ENCODE assay signal across 8 mouse cellular contexts in genomic region chr10:120474301-120474700, GRCm38 (mm10). TPM values are rescaled to one million over a fixed set of nuclear protein-coding genes. Genes with fewer than 3 reads are reported as not detected.
DNase-seq lines count a peak whose midpoint lies in the region; ATAC-seq and TF ChIP-seq lines count a peak whose summit lies in the region.

No protein-coding gene starts in this region.

- under 1% methylated on average over 20 of the region's 20 CpGs for WGBS in neural tube, embryonic 11.5 days

- H3K4me2 ChIP-seq in neural tube, embryonic 11.5 days (ENCODE audit: low read depth) = peak overlapping the region; percentile 69

- TF ChIP-seq CTCF in E14TG2a.4 (conservative IDR thresholded peaks at IDR 0.05; ENCODE audit: low read length) = no peak

- no peaks in the 10 kb centered on the region for H3K9me3 ChIP-seq in E14TG2a.4 (ENCODE audit: low read length)
- no peaks in the 10 kb centered on the region for H3K9me3 ChIP-seq in neural tube, embryonic 11.5 days (ENCODE audit: control insufficient read depth, low read length)

- peaks cover 72% of the 10 kb centered on the region for H3K27me3 ChIP-seq in E14TG2a.4 (ENCODE audit: insufficient read depth, low read length)
- no peaks in the 10 kb centered on the region for H3K27me3 ChIP-seq in neural tube, embryonic 11.5 days (ENCODE audit: control insufficient read depth, insufficient read depth, low read length)

- no peaks in the 10 kb centered on the region for H3K36me3 ChIP-seq in E14TG2a.4 (ENCODE audit: insufficient read depth, low read length)
- H3K36me3 ChIP-seq in neural tube, embryonic 11.5 days (ENCODE audit: control insufficient read depth, insufficient read depth, low read length) = no peaks in the 10 kb centered on the region; the same call in 1 of the 2 replicates

- DNase-seq in adrenal gland, adult 2 months = peak; percentile 56
- DNase-seq in forelimb bud, embryonic 11.5 days (ENCODE audit: low read depth, low spot score) = peak; percentile 65
- peak; percentile 45 for DNase-seq in kidney, postnatal 10 days
- peak; percentile 62 for DNase-seq in neural tube, embryonic 11.5 days (ENCODE audit: low spot score)
- no peak for DNase-seq in cerebellum, adult 11-12 months
- no peak for DNase-seq in ovary, adult 18-20 months (ENCODE audit: low spot score)
- DNase-seq in ovary, postnatal 36 days (ENCODE audit: low spot score) = no peak

- no peak for ATAC-seq in neural tube, embryonic 11.5 days (ENCODE audit: insufficient read depth, low FRiP score, low TSS enrichment)

- peaks cover 26% of the 10 kb centered on the region for H3K4me1 ChIP-seq in E14TG2a.4 (replicated peaks; ENCODE audit: low read depth, low read length)
- H3K4me1 ChIP-seq in neural tube, embryonic 11.5 days (ENCODE audit: control insufficient read depth, insufficient read depth, low read length) = peaks cover 6% of the 10 kb centered on the region; the same call in 1 of the 2 replicates

- no peak overlapping the region for H3K27ac ChIP-seq in neural tube, embryonic 11.5 days (ENCODE audit: low read depth, low read length)

- peak overlapping the region; percentile 81 for H3K4me3 ChIP-seq in E14TG2a.4 (replicated peaks; ENCODE audit: low read length)
- H3K4me3 ChIP-seq in neural tube, embryonic 11.5 days (ENCODE audit: low read depth, low read length) = peak overlapping the region; percentile 91

- peak overlapping the region; percentile 98 for H3K9ac ChIP-seq in neural tube, embryonic 11.5 days (ENCODE audit: low read length)

RNA-seq across cellular contexts. Expression of gene Hmga2, which starts 2.0 kb away (rescaled TPM):
- total RNA-seq in adrenal gland, adult 2 months (2021) = 1 to 10 TPM; 3.2 to 4.6 TPM
- 0.70 and 0.88 TPM in 2 replicates for polyA plus RNA-seq in adrenal gland, adult 2 months (2012; rRNA removed)
- polyA plus RNA-seq in neural tube, embryonic 11.5 days (2014; fragmentation: Nextera tagmentation; extraction: Ambion mirVana) = 49.7 and 65.5 TPM in 2 replicates

Comparison
In these comparisons a context has a peak if more than half of its experiments do, and no peak if none do; other contexts are left out.
1. DNase-seq: peak in adrenal gland, adult 2 months (single experiment), forelimb bud, embryonic 11.5 days (single experiment), kidney, postnatal 10 days (single experiment) and neural tube, embryonic 11.5 days (single experiment); none in cerebellum, adult 11-12 months (single experiment), ovary, adult 18-20 months (single experiment) and ovary, postnatal 36 days (single experiment).
2. RNA of gene Hmga2, which starts 2.0 kb away (polyA plus RNA-seq): 49.7 to 65.5 TPM in neural tube, embryonic 11.5 days; 0.70 to 0.88 TPM in adrenal gland, adult 2 months; every median in the first group is over 10 times any median in the second.